In the genomic region with DNA sequence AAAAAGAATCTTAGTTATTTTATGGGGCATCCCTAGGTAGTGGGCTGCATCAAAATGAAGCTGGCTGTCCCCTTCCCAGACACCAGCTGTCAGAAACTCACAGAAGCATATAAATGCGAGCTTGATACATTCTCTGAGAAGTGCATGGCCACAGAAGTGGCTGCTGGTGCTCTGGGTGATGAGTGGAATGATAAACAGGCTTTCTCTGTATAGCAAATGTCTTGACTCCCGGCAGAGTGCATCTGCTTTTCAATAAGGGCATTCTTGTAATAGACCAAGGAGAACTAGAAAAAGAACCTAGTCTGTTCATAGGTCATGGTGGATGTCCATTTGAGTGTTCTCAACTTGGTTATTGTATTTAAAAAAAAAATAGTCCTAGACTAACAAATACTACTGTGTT, we compare ENCODE assay signal across 14 mouse cellular contexts. TPM values are rescaled to one million over a fixed set of nuclear protein-coding genes. Genes with fewer than 3 reads are reported as not detected.
"Had no signal": no experiment of that assay in that cellular context is flagged by ENCODE, and none has a peak within 500 bp of the region (broad histone marks: within the 10 kb centered on the region; RNA-seq: fewer than 3 reads in every experiment).

No protein-coding gene starts in this region.

- DNase-seq: kidney, postnatal 14 days; left cerebral cortex, postnatal 4 days; lung, adult 18-20 months; right cerebral cortex, postnatal 25 days; thymus, postnatal 4 days had no signal

- H3K27ac ChIP-seq: limb, embryonic 13.5 days; liver, embryonic 14.5 days; midbrain, embryonic 12.5 days; neural tube, embryonic 13.5 days; stomach, postnatal 0 days had no signal

- H3K4me1 ChIP-seq: limb, embryonic 13.5 days; midbrain, embryonic 12.5 days; neural tube, embryonic 13.5 days had no signal

- H3K9ac ChIP-seq: limb, embryonic 13.5 days; liver, embryonic 14.5 days; midbrain, embryonic 12.5 days; neural tube, embryonic 13.5 days had no signal

- H3K36me3 ChIP-seq: limb, embryonic 13.5 days; midbrain, embryonic 12.5 days; neural tube, embryonic 13.5 days had no signal

- H3K4me3 ChIP-seq: limb, embryonic 13.5 days; midbrain, embryonic 12.5 days; neural tube, embryonic 13.5 days had no signal

- H3K27me3 ChIP-seq: limb, embryonic 13.5 days; midbrain, embryonic 12.5 days; neural tube, embryonic 13.5 days had no signal

- H3K9me3 ChIP-seq: limb, embryonic 13.5 days; midbrain, embryonic 12.5 days; neural tube, embryonic 13.5 days had no signal

- H3K4me2 ChIP-seq: limb, embryonic 13.5 days; midbrain, embryonic 12.5 days; neural tube, embryonic 13.5 days had no signal

RNA-seq across cellular contexts. Expression of a gene that starts 32.3 kb away (rescaled TPM):
- total RNA-seq: liver, adult 2 months; megakaryocyte-erythroid progenitor cell, adult 5-6 weeks had no signal
- polyA plus RNA-seq: large intestine, adult 2 months; liver, adult 2 months; lung, embryonic 16.5 days; midbrain, embryonic 12.5 days; neural tube, embryonic 13.5 days; stomach, postnatal 0 days had no signal
